Mouse (Mus musculus): Measurements from ENCODE around the gene Dph3.
"Not testable (repeated sequence)": the region's sequence is repeated elsewhere in the genome, so short reads cannot be mapped to it uniquely, and the experiment has no call there.

Gene Dph3

DNA sequence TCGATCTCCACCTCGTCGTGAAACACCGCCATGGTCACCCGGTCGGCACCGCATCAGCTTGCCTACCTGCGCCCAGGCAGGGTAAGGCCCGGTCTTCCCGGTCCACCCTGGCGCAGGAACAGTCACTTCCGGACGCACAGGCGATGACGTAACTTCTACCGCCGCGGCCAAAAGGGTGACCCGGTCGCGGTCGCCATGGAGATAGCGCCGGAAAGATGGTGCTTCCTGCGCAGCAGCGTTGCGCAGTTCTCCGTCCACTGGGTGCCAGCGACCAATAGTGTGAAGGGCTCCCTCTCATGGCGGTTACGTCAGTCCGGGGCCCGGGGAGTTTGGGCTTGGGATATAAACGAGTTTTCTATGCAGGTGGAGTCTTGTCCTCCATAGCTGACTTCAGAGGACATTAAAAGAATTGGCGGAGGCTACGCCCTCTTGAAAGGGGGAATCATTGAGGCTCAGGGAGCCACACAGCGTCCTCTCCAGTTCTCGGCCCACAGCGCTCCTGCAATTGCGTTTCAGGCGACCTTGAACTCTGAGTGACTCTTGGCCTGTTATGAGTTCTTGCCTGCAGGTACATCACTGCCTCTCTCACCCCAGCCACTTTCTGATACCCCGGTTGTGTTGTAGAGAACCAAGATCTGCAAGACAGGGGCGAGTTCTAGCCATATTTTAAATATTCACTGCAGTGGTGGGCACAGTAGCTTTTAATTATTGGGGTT is at the start of gene Dph3:
Dph3 (minus strand) TSS at position 244 of the 716 bp plus-strand sequence.
- peak; percentile 98 for DNase-seq

DNA sequence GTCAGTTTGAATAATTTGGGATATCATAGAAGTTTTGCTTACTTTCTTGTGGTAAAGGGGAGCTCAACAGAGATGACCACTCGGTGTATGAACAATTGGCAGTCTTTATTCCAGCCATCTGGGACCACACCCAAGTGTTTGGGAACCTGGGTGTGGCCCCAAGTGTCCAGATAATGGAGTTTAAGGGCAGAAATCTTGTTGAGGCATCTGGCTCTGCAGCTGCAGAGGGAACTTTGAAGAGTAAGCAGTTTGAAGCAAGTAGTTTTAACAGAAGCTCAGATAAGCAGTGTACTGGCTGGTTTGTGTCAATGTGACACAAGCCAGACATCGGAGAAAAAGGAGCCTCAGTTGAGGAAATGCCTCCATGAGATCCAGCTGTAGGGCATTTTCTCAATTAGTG is 48.8 kb upstream of the Dph3 start:
- no peak for DNase-seq

GRCm38 (mm10) chr14:32131836-32132235 is 46.3 kb upstream of the Dph3 start:
- DNase-seq, result no peak

DNA sequence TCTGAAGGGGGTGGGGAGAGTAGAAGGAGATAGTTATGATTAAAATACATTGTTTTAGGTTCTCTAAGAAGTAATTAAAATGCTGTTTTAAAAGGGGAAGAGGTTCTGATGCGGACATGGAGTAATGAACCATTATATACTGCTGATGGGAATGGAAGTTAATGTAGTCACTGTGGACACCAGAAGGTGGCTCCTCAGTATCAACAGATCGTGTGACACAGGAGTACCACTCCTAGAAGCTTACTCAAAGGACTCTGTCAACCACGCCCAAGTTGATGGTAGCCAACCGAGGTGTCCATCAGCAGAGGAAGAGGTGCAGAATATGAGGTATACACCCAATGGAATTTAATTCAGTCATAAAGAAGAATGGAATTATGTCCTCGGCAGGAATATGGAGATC is 42.9 kb upstream of the Dph3 start:
- no peak for DNase-seq

- DNase-seq, result not testable (repeated sequence)
Observed at GRCm38 (mm10) chr14:32125256-32125655, 39.7 kb upstream of the Dph3 start.

DNA sequence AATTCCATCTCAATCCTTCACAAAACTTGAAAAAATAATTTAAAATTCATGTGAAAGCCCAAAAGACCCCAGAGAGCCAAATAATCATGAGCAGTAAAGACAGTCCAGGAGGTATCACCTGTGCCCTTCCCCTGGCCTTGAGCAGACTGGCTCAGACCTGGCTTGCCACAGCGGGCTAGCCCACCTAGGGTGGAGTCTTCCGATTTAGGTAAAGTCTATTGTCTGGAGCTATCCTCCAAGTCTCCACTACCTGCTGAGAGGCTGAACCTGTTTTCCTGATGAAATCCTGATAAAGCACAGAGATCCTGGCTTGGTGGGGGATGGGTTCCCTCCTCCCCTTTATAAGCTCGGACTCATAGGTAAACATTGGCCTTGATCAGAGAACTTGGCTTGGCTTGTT is 38.7 kb upstream of the Dph3 start:
- DNase-seq, result no peak

DNA sequence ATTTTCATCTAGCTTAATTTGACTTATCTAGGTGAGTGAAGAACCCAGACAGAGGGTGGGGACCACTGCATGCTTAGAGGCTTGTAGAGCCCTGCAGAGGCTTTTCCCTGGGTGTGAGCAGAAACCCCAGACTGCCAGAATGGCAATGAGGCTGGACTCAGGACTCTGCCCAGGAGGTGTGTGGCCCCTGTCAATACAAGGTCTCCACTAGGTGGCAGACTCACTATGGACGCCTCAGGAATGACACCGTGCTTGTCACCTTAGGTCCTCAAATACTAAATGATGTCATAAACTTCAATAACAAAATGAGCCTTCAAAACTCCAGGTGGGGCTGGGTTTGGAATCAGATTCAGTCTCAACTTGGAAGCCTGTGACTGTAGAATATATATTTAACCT is 36.4 kb upstream of the Dph3 start:
- peak; percentile 33 for DNase-seq

DNA sequence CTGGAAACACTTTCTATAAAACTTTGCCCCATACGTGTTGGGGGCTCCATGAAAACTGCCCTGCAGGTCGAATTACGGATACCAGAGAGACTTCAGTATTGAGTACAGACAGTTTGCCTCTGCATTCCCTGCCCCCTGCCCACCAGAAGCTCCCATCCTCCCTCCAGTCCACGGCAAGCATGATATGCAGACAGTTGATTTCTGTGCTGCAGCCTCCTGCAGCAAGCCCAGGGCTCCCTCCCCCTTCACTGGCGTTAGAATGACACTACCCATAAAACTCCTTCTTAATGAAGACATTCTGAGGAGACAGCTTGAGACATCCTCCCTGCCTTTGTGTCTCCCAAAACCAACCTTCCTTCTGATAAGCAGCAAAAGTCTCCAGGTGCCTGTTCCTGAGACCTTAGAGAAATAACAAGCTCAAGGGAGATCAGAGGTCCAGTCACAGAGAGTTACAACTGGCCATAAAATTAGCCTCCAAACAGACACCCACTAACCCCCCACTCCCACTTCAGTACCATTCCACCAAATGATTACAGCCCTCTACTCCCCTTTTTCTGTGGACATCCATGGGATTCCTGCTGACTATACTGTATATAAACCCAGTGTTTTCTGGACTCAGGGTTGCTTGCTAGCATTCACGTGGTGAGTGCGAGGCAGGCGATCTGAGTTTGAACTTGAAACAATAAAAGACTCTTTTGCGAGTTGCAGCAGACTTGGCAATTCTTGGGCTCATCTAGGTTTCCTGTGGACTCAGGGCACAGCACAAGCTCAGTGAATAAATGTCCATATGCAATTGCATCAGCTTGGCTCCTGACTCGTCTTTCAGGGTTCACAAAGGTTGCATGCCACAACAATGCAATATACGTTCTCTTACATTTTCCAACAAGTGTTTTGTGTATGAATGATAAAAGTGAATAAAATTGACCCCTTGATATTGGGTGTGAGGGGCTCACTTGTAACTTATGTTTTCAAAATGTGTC is 35.7 kb upstream of the Dph3 start:
- no peak for DNase-seq

DNA sequence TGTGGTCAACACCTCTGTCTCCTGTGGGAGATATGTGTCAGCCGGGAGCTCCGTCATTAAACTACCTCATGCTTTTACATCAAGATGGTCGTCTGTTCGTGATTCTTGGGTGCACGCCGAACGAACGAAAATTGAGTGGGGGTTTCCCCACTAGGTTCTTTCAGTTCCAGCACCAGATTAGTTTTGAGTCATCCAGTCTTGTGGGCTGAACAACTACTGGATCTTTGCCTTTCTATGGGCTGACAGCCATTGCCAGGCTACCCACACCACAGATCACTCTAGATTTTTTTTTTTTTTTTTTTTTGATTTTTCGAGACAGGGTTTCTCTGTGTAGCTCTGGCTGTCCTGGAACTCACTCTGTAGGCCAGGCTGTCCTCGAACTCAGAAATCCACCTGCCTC is 26.6 kb upstream of the Dph3 start:
- not testable (repeated sequence) for DNase-seq

- DNase-seq, result no peak
Observed at GRCm38 (mm10) chr14:32106911-32107310, 21.4 kb upstream of the Dph3 start.

GRCm38 (mm10) chr14:32105663-32106062 is 20.1 kb upstream of the Dph3 start:
- peak; percentile 2 for DNase-seq

- no peak for DNase-seq
Observed at GRCm38 (mm10) chr14:32103556-32103955, 18.0 kb upstream of the Dph3 start.

- no peak for DNase-seq
Observed at GRCm38 (mm10) chr14:32098951-32099350, 13.4 kb upstream of the Dph3 start.

DNA sequence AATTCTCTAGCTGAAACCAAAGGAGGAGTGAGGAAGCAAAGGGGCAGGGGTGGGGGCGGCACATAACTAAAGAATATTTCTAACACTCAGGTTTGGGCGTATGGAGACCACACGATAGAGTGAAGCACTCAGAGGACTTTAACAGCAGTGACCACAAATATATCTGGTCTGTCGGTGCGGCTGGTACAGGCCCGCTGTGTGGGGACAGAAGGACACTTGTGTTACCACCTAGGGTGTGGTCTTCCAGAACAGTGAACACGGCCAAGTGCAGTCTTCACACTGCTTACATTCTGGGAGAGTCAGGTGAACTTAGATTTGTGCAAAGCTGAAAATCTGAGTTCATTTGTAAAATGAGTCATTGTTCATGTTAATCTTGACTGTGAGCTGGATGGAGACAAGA is 12.2 kb upstream of the Dph3 start:
- DNase-seq, result no peak

DNA sequence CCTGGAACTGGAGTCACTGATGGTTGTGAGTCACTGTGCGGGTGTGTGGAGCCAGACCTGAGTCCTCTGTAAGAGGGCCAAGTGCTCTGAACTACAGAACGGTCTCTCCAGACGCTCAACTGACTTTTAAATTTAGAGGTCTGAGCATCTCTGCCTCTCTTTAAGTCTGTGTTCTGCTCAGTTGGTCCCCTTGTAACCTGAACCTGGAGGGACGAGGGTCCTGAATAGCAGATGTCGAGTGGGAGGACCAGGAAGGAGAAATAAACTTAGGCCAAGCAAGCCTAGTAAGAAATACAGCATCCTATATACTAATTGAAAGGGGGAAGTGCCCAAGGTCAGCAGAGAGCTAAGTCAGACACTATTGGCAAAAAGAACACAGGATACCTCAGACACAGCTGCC is 11.2 kb upstream of the Dph3 start:
- DNase-seq, result no peak

DNA sequence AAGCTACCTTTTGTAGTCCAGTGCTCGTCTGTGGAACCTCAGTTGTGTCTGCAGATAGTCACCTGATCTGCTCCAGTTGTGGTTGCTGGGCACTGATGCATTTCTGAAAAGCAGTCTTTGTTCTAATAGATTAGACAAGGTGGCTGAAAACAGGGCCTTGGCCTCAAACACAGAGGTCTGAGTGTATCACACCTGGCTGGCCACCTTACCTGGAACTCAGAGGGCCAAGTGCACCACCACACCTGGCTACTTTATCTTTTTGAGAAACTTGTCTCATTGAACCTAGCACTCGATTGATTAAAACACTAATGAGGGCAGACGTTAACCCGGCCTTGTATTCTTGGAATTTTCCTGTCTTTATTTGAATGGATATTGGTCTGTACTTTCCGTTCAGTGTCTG is 10.1 kb upstream of the Dph3 start:
- DNase-seq, result no peak

GRCm38 (mm10) chr14:32093500-32094117 is 8.1 kb upstream of the Dph3 start:
- DNase-seq, result no peak

- DNase-seq, result no peak
Observed at GRCm38 (mm10) chr14:32093018-32093417, 7.5 kb upstream of the Dph3 start.

- DNase-seq, result no peak
Observed at GRCm38 (mm10) chr14:32091704-32092103, 6.2 kb upstream of the Dph3 start.

DNA sequence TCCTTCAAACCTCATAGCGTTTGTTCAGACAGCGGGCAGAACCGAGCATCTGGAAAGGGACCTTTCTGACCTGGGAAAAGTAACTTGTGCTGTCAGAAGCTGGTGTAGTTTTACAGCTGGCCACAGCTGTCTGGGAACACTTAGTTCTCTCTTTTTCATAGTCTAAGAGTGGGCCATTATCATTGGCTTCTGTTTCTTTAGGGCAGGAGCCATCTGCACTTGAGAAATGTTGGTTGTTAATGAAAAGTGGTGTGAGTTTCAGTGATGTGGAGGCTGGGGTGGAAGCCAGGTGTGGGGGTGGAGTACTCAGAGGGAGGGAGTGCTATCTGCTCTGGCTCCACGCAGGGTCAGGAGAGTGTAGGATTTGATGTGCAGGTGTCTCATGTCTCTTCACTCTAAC is 5.6 kb upstream of the Dph3 start:
- DNase-seq, result no peak

DNA sequence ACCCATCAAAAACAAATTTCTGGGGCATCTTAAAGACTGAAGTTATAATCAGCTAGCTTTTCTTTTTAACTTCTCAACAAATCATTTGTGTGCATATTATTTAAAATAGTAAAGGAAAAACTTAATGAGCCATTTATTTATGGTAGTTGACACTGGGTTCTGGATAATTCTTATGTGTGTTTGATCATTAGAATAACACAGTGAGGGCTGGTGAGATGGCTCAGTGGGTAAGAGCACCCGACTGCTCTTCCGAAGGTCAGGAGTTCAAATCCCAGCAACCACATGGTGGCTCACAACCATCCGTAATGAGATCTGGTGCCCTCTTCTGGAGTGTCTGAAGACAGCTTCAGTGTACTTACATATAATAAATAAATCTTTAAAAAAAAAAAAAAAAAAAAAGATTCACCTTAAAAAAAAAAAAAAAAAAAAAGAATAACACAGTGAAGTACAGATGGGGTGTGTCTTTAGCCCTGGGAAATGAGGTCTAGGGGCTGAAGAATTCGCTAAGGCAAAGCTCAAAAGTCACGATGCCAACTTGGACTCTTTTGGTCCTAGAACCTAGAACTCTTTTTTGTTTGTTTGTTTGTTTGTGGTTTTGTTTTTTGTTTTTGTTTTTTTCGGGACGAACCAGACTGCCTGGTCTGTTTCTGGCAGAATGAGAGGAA is 2.2 kb upstream of the Dph3 start:
- DNase-seq, result not testable (repeated sequence)

DNA sequence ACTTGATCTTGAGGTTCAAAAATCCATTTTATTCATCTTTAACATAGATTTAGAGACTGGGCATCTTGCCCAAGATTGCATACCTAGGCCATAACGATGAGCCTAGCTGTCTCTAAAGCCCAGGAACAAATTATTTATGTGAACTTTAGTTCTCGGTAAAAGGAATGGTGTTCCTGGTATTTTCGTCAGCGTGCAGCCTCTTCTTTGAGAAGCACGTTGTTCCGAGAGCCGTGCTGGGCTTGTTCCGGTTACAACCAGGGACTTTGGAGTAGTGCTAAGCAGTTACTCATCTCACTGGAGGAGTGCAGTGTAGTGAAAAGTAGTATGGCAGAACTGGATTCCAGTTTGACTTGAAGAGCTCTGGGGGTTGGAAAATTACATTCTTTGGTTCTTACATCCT is 697 bp upstream of the Dph3 start:
- no peak for DNase-seq
